Mouse (Mus musculus): Measurements from ENCODE around the gene Rasa1. TPM values are rescaled to one million over a fixed set of nuclear protein-coding genes. Genes with fewer than 3 reads are reported as not detected.

Rasa1 gene
- polyA plus RNA-seq (2021; fragmentation: Nextera tagmentation): 9.9 and 12.0 TPM in 2 replicates
- long read RNA-seq, experiment 1, full-length matches to known transcripts: 1 of 13 reads
- long read RNA-seq, experiment 1, partial matches to known transcripts: 10 of 13 reads
- long read RNA-seq, experiment 1, other reads (novel, unspliced or antisense): 2 of 13 reads
- long read RNA-seq, experiment 2, partial matches to known transcripts: 11 of 18 reads
- long read RNA-seq, experiment 2, other reads (novel, unspliced or antisense): 4 of 18 reads

DNA sequence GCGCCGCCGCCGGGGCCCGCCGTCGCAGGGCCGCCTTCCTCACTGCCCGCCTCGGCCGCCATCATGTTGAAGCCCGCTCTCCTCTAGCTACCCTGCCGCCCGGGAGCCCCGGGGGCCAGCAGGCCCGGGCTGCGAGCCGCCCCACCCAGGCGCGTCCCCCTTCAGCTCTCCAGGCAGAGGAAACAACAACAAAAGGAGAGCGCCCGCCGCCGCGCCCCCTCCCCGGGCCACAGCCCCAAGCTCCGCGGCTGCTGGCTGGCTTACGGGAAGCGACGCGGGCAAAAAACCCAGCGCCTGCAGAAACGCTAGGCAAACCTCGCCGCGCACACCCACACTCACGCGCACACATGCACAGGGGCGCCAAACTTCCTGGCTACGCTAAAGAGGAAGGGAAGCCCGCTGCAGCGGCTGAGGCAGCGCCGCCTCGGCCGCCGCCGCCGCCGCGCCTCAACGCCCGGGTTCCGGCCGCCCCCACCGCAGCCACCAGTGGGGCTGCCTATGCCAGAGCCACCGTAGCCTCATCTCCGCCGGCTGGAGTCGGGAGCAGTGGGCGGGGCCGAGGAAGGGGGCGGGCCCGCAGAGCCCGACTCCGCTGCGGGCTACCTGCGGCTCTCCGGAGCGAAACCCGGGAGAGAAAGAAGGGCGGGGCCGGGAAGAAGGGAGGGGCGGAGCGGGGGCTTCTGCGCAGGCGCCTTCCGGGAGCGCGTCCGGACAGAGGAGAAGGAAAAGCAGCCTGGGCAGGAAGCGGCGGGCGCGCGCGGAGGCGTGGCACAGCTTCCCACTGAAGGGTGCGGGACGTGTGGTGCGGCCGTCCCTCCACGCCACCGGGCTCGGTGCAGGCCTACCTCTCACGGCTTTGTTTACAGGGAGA lies at the start of gene Rasa1:
Gene Rasa1 (minus strand): TSS at position 288 of the 871 bp plus-strand sequence.

GRCm38 (mm10) chr13:85188903-85189643 lies 99.9 kb downstream of the Rasa1 start, which contains the start of gene Ccnh:
TSS of gene Ccnh (plus strand) at chr13:85189408.

Other genes starting within 250 kb of the Rasa1 start
- gene Ccnh, start 99.7 kb downstream of the Rasa1 start, polyA plus RNA-seq (2021; fragmentation: Nextera tagmentation): 111 and 136 TPM in 2 replicates

All from left cerebral cortex, adult 6 months (tissue).